Mouse (Mus musculus) kidney, postnatal 4 days (tissue): ENCODE results near the gene Macrod2.

Experiments used
- DNase-seq, 2 experiments: peaks; one replicate each; pipeline ENCODE4 v3.0.0; 2021; ENCODE audit warnings: mixed read lengths in 2 of 2

The Macrod2 gene

DNA sequence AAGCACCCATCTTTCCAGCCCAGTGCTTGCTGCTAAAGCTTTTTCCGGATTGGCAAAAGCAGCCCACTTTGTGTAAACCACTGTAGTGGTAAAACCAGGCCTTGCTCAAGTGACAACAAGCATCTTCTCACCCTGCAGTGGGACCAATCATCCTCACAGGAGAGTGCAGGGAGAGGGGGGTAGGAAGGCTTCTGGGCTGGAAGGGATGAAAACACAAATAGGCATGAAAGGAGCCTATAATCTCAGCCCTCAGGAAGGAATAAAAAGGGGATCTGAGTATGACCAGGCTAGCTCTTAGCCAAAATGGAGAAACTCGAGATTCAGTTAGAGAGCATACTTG, 1663.6 kb downstream of the Macrod2 start:
- no peak for DNase-seq

- no peak for DNase-seq
Measured at GRCm38 (mm10) chr2:142108947-142109346, 1713.8 kb downstream of the Macrod2 start.

DNA sequence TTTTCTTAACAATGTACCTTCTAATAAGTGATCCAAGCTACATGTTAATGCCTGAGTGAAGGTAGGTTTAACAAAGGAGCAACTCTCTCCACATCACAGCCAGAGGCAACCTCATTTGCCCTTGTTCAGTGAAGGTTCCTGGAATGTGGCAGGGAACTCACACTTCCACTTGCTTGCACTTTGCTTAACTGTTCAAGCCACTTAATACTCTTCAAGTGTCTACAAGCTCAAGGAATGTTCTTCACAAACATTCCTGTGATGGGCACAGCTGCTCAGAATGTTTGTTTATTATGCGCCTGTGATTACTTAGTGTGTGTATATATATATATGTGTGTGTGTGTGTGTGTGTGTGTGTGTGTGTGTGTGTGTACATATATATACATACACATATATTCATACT, 1721.5 kb downstream of the Macrod2 start:
- peak in 1 of 2 experiments; percentile 1 for DNase-seq

- no peak for DNase-seq
Measured at GRCm38 (mm10) chr2:142128109-142128508, 1733.0 kb downstream of the Macrod2 start.

DNA sequence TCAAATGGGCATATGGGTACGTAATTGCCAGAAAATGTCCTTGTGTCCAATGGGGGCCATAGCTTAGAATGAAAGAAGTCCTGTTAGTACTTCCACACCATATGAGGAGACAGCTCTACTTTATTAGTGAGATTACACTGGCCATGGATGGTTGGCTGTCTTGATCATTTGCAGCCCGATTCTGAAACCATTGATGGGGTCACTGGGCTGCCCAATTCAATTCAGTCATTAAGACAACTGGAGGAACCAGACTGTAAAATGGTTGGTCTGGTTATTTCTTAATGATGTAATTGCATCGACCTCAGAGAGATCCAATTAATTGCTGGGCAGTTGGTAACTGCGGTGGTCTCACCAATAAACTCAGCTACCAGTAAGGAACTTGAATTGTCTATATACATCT, 1734.1 kb downstream of the Macrod2 start:
- DNase-seq: no peak

- DNase-seq: no peak
Measured at GRCm38 (mm10) chr2:142149310-142149709, 1754.2 kb downstream of the Macrod2 start.

DNA sequence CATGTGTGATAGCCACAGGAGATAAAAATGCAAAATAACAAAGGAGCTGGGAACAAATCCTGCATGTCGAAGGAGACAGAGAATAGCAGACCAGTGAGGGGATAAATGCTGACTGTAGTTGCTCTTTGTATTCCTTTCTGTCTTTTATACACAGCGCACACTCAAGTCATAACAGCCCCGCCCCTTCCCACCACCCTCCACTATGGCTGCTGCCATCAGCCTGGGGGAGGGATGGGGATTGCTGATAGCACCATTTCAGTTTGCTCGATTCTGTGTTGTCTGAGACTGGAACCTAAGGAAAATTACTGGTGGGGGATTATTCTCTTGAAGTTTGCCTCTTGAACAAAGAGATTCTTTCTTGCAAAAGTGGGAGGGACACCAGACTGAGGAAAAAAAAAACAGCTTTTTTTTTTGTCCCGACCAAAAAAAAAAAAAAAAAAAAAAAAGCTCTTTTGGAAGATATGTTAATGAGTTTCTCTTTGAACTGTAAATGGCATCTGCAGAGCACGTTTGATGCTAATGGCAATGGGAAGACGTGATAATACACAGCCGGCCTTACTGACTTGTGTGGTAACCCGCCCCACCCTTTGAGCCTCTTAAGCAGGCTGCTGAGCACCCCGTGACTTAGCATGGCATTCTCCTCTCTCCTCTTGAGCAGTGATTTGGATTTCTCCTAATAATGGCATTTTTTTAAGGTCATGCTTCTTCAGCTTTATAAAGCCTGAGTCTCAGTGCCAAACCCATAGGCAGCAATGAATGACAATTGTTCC, 1768.6 kb downstream of the Macrod2 start:
- no peak for DNase-seq

DNA sequence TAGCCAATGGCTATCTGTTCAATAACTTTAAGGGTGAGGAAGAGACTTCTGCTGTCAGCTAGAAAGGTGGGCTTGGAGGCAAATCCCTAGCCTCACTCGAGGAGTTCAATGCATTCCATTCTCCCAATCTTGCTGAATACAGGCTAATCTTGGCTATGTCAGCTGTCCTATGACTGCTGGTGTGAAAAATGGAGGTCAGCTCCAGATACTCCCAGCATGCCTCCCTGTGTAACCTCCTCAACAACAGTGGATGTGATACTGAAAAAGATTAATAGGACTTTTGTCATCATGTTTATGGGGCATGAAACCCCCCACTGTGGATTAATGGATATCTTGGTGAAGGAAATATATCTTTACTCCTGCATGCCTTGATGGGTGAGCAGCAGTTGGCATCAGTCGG, 1774.5 kb downstream of the Macrod2 start:
- no peak for DNase-seq

DNA sequence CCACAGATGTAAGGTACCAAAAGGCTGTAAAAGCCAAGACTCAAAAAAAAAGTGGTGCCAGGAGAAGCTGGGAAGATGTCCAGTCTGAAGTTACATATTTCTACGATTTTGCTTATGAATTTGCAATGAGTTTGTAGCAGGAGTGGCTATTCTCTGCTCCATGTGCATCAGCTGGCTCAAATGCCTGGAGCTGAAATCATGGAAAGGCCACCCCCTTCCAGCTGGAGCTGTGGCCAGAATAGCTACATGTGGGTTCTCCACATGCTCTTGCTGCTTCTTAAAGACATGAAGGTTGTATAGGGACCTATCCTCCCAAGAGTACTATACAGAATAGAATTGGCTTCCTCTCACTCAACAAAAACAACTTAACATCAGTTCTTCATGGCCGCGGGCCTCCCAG, 1777.6 kb downstream of the Macrod2 start:
- no peak for DNase-seq

DNA sequence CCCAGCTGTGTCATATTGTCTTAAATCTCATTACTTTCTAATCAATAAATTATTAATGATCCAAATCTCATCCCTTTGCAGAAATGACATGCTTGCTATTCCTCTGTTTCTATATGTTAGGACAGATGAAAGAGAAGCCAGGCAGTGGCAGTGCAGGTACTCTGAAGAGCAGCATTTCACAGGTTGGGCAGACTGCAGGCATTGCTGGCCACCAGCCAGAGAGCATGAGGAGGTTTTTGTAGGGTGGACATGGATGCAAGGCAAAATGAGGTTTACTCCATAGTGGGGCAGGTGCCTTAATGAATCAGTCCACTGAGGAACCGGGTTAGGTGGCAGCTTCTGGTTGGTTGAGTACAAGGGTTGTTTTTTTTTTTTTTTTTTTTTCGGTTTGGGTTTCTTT, 1778.9 kb downstream of the Macrod2 start:
- peak in 1 of 2 experiments; percentile 4 for DNase-seq

GRCm38 (mm10) chr2:142186922-142187321, 1791.8 kb downstream of the Macrod2 start:
- no peak for DNase-seq

GRCm38 (mm10) chr2:142187428-142187827, 1792.3 kb downstream of the Macrod2 start:
- peak; percentile 38 to 63 for DNase-seq

- peak in 1 of 2 experiments; percentile 3 for DNase-seq
Measured at GRCm38 (mm10) chr2:142217371-142217770, 1822.3 kb downstream of the Macrod2 start.

DNA sequence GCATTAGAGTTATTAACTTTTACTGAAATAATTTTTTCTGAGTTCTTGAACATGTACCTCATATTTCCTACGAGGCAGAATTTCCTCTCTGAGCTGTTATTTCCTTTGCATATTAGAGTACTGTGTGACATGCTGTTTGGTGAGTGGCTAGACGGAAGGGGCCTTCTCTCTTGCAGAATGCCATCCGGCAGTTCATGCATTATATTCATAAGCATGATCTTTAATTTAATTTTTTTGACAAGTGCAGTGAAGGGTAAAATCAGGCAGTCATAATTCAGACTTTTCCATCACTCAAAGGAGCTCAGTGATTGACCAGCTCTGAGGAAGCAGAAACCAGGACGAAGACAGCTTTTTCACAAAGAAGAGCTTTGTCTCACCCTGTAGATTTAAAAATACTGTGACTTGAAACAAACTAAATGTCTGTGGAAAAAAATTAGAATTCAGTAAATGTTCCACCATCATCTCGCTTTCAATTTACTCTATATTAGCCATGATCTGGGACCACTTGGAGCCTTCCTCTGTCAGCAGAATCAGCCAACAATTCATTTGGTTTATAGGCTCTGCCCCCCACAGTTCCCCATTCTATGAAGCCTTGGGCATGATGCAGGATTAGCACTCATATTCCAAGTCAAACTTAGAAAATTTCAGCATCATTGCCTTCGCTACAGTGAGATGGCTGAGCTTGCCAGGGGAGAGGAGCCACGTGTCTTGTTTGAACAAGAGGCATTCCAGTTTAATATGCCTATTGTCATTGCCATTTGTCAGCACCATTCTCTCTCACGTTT, 1827.2 kb downstream of the Macrod2 start:
- DNase-seq: no peak

DNA sequence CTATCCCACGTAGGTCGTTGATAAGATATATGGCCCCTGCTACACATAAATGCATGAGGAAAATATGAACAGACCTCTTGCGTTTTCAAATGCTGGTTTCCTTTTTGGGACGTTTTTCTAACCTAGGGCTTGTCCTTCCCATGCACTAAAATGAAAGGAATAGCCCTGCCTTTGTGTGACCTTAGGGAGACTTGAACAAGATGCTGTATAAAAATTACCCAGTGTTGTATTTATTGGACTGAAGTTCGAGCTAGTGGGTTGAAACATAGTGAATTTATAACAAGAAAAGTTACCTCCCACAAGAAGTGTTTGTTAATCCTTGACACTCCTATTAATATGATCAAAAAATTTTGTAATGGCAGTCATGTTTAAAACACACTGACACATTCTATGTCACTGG, 1827.8 kb downstream of the Macrod2 start:
- DNase-seq: no peak

DNA sequence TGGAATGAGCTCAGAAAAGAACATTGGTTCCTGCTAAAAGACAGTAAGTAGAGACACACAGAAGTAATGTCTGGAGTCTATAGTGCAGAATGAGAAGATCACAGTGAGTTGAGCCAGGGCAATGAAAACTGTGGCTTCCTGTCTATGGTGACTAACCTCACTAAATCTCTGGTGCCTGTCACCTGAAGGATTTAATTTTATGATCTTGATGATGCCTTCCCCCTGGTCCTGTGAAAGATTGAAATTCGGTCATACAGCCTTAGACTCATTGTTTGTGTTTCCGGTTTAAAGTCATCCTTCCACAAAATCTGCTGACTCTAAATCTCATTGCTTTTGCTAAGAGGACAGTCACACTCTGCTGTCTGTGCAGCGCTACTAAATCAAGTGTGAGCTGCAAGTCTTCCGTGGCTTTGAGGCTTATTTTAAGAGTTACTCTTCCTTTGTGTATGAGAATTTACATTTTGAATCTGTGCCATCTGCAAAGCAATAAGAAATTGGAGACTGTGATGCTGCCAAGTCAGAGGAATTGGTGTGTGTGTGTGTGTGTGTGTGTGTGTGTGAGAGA, 1836.0 kb downstream of the Macrod2 start:
- no peak for DNase-seq

GRCm38 (mm10) chr2:142232828-142233227, 1837.7 kb downstream of the Macrod2 start:
- DNase-seq: no peak

DNA sequence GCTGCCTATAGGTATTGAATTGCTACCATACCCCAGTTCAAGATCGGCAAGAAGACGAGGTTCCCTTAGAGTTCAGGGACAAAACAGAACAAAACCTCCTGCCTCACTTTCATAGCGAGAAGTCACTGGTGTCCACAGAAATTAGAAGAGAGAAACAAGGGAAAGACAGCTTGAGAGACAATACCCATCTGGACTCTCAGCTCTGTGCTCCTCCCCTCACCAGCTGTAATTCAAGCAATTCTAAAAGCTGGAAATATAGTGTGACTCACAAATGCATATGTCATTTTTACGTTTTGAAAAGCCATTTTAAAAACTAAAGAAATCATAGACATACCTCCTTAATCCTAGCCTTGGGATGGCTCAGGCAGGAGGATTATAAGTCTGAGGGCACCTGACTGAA, 1848.4 kb downstream of the Macrod2 start:
- no peak for DNase-seq

- DNase-seq: no peak
Measured at GRCm38 (mm10) chr2:142250383-142250782, 1855.3 kb downstream of the Macrod2 start.

DNA sequence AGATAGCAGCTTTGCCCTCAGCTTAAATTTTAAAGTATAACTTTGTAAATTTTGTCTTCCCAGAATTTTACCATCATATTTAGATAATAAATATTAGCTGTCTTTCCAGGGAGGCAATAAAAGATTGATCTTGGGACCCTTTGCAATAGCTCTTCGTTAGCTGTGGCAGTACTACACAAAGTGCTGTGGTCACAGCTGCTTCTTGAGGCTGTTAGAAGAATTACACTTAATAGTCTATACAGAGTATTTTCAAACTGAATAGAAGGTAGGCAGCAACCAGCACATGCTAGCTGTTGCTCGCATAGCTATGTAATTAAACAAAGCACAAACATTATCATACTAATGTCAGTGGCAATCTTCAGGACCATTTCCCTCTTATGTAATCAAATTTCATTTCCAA, 1856.4 kb downstream of the Macrod2 start:
- no peak for DNase-seq

DNA sequence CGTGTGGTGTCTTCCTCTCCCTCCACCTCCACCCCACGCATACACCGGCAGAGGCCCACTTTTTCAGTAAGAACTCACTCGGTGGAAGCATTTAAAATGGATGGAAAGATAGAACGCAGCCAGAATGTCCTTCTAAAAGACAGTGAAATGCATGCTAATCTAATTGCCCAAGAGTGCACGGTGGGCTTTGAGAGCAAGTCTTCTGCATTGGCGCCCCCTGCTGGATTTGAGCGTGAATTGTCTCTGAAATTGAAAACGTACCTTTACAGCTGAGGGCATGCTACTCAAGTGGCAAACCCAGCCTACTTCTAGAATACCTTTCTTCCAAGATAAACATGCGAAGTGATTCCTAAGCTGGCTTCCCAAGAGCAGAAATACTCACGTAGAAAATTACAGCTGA, 1858.8 kb downstream of the Macrod2 start:
- DNase-seq: peak; percentile 83 to 84

DNA sequence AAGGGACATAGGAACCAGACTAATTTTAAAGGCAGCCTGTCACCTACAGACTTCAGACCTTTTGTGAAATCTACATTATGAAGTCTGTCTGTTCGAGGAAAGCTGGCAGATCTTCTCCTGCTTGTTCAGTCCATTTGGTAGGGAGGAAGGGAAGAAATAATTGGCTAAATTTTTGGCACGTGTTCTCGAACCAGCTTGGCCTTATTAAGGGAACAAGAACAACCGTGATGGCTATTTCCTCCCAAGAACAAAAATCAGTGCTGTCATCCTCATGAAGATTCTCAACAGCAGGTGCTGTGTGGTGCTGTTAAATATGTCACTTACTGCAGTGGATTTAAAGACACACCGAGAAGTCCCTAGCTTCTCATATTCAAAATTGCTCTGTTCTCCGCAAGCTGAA, 1859.5 kb downstream of the Macrod2 start:
- no peak for DNase-seq

DNA sequence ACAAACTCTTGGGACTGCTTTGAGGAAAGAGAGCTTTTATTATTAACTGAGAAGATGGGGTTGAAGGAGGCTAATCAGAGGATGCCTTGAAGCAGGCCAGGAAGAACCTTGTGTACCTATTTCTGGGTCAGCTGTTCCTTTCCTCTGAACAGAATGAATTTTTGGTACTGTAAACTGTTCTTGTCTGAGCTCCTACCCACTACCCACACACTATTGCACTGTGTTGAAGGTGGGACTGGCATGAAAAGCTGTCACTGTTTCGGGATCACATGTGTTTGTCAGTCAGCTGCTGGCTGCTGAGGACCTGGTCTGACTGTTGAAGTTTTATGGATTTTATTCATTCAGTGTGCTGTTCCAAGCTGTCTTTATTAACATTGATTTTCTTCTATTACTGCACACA, 1862.4 kb downstream of the Macrod2 start:
- DNase-seq: no peak

DNA sequence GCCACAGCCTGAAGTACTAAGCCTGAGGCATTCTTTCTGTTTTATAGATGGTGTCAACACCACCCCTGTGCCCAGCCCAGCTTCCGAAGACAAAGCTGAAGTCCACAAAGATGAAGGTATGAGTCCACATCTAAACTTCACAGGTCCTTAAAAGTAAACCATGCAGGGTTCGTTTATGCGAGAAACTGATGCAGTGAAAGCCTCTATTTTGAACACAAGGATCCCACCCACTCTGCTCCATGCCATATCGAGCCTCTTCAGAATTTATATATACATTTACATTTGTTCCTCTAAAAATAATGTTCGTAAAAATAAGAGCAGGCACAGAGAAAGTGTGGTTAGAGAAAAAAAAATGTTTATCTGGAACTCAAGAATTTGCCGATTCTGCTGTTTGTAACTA, 1865.9 kb downstream of the Macrod2 start:
- no peak for DNase-seq
